Mouse (Mus musculus): Measurements from ENCODE around the gene Tmem131l.

GRCm38 (mm10) chr3:83986740-83987139 is 53.2 kb downstream of the Tmem131l start:
- no peak for TF ChIP-seq CTCF (IDR thresholded peaks at IDR 0.05)
- TF ChIP-seq EP300 (IDR thresholded peaks at IDR 0.05): no peak

All from lung, postnatal 0 days (tissue).